Mouse (Mus musculus): ENCODE measurements around the gene Efemp1. TPM values are rescaled to one million over a fixed set of nuclear protein-coding genes. Genes with fewer than 3 reads are reported as not detected.
A peak's percentile ranks its signal among the peaks of the same experiment; 100 is the strongest.

The Efemp1 gene
- polyA plus RNA-seq, 1 experiment from 2014 or later = 12.5 TPM

DNA sequence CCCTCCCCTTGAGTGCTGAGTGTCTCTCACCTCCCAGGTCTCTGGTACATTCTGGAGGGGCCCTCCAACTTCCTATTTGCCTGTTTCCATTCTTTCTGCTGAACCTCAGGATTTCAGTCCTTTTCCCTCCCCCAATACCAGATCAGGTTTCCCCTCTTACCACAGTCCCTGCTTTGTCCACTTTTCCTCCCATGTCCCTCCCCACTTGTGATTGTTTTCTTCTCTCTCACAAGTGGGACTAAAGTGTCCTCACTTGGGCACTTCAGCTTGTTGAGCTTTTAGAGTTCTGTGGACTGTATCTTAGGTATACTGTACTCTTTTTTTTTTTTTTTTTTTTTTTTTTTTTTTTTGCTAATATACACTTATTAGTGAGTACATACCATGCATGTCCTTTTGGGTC lies 6.1 kb downstream of the Efemp1 start:
- no peak overlapping the region for H3K4me2 ChIP-seq
- no peak overlapping the region for H3K9ac ChIP-seq
- H3K36me3 ChIP-seq = no peaks in the 10 kb centered on the region
- no peaks in the 10 kb centered on the region for H3K27me3 ChIP-seq
- H3K4me3 ChIP-seq = no peak overlapping the region
- H3K27ac ChIP-seq = no peak overlapping the region
- H3K9me3 ChIP-seq (replicated peaks) = no peaks in the 10 kb centered on the region
- no peaks in the 10 kb centered on the region for H3K4me1 ChIP-seq (replicated peaks)
- ATAC-seq (replicated peaks; ENCODE audit: insufficient number of reproducible peaks, insufficient read depth, low FRiP score, low read depth) = no peak

DNA sequence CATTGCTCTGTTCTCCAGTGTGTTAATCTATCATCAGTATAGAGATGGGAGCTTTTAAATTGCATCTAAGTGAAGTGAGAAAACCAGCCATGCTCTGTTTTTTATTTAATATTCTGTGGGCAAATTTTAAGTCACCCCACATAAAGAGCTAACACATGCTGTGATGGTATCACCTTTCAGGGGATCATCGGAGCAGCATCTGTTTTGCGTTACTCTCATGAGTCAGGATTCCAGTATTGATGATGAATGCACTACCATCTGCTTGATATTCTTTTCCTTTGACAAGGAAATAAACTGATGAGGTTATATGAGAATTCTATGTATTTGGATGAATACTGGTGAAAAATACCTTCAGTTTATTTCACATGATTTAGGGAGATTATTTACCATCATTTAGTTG lies 16.1 kb downstream of the Efemp1 start:
- Histone ChIP-seq H3K27me3 (no peaks in the 10 kb centered on the region), H3K9ac (no peak overlapping the region), H3K4me2 (no peak overlapping the region), H3K4me3 (no peak overlapping the region), H3K27ac (no peak overlapping the region), H3K9me3 (replicated peaks) (no peaks in the 10 kb centered on the region), H3K36me3 (no peaks in the 10 kb centered on the region), H3K4me1 (replicated peaks) (no peaks in the 10 kb centered on the region)
- 71% methylated on average over 2 of the region's 2 CpGs for WGBS
- ATAC-seq (replicated peaks; ENCODE audit: insufficient number of reproducible peaks, insufficient read depth, low FRiP score, low read depth) = no peak

DNA sequence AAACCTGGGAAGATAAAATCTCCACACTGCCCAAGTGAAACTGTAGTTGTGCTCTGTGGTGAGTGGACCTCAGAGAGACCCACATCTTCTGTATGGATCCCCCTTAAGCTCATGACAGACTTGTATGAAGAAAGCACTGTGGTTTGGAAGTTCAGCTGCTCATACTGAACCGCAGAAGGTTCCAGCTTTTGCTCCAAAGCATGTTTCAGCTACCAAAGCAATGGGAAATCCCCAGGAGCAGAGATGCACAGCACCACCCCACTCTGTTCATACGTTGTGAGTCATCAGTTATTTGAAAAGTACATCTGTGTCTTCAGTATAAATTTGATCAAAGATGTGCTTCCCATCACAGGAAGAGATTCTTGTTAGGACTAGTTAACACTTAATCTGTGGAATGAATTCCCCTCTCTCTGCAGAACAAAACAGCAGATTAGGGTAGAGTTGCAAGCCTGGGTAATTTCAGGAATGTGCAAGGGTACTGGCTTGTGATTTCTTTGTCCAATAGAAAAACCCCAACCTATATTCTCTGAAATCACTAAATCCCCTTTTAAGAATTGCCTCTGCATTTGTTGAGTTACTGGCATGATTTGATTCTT lies 28.5 kb downstream of the Efemp1 start:
- H3K4me3 ChIP-seq = no peak overlapping the region
- H3K4me2 ChIP-seq = no peak overlapping the region
- no peaks in the 10 kb centered on the region for H3K9me3 ChIP-seq (replicated peaks)
- no peak overlapping the region for H3K9ac ChIP-seq
- no peak for ATAC-seq (replicated peaks; ENCODE audit: insufficient number of reproducible peaks, insufficient read depth, low FRiP score, low read depth)
- WGBS = 63% methylated on average over 2 of the region's 2 CpGs
- H3K36me3 ChIP-seq = no peaks in the 10 kb centered on the region
- no peak overlapping the region for H3K27ac ChIP-seq
- no peaks in the 10 kb centered on the region for H3K27me3 ChIP-seq
- H3K4me1 ChIP-seq (replicated peaks) = no peaks in the 10 kb centered on the region

DNA sequence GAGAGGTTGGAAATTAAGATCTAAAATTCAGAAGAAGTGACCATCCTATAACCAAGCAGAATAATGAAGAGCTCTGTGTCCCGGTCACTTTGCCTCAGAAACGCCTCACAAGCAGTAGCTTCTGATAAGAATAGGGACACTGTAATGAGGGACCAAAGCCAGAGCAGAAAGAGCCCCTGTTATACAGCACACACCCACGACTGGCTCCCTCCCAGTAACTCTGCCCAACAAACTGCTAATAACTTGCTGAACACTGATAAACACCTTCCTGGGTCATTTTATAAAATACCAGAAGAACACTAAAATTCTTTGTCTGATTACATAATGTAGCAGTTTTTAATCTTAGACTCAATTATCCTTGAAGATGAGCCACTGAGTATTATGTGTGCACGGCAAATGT lies 30.1 kb downstream of the Efemp1 start:
- no peak overlapping the region for H3K27ac ChIP-seq
- no peaks in the 10 kb centered on the region for H3K9me3 ChIP-seq (replicated peaks)
- no peak overlapping the region for H3K9ac ChIP-seq
- H3K27me3 ChIP-seq = no peaks in the 10 kb centered on the region
- H3K36me3 ChIP-seq = no peaks in the 10 kb centered on the region
- H3K4me3 ChIP-seq = no peak overlapping the region
- no peak overlapping the region for H3K4me2 ChIP-seq
- H3K4me1 ChIP-seq (replicated peaks) = no peaks in the 10 kb centered on the region
- WGBS = 31% methylated on average over 4 of the region's 4 CpGs
- ATAC-seq (replicated peaks; ENCODE audit: insufficient number of reproducible peaks, insufficient read depth, low FRiP score, low read depth) = no peak

DNA sequence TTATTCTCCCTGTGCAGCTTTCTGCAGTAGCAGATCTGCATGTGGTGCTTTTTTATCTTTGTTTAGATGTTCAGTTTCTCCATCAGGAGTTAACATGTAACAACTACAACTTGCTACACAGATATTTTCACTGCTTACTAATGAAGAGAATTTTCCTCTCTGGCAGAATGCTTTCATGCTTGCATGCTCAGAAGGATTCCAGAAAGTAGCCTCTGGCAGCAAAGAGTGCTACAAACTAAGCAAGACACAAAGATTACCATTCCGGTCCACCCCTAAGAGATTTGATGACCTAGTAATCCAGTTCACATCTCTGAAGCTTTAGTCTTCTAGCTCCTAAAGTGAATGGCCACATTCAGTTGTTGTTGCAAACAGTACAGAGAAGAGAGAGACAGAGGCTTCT lies 36.5 kb downstream of the Efemp1 start:
- no peak overlapping the region for H3K9ac ChIP-seq
- H3K27ac ChIP-seq = no peak overlapping the region
- ATAC-seq (replicated peaks; ENCODE audit: insufficient number of reproducible peaks, insufficient read depth, low FRiP score, low read depth) = no peak
- WGBS = 76% methylated on average over 1 of the region's 1 CpGs
- H3K4me1 ChIP-seq (replicated peaks) = no peaks in the 10 kb centered on the region
- no peak overlapping the region for H3K4me3 ChIP-seq
- H3K4me2 ChIP-seq = no peak overlapping the region
- no peaks in the 10 kb centered on the region for H3K9me3 ChIP-seq (replicated peaks)
- H3K36me3 ChIP-seq = no peaks in the 10 kb centered on the region
- no peaks in the 10 kb centered on the region for H3K27me3 ChIP-seq

DNA sequence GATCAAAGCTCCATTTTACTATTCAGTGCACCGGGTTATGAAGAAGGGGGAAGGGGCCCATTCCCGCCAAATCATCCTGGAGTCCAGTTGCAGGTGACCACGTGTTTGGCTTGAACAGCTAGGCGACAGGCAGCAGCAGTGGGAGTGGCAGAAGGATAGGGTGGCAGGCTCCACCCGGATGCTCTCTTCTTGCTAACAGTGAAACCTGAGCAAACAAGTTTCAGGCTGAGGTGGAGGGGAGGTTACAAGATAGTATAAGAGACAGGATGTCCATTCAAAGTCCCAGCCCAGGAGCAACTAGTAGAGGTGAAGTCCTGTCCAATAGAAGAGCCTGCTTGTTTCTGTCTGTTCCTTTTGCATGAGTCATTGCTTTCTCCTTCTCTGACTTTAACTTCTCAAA lies 38.5 kb downstream of the Efemp1 start:
- Histone ChIP-seq H3K27ac (no peak overlapping the region), H3K4me1 (replicated peaks) (no peaks in the 10 kb centered on the region), H3K4me2 (no peak overlapping the region), H3K4me3 (no peak overlapping the region), H3K9ac (no peak overlapping the region), H3K36me3 (no peaks in the 10 kb centered on the region), H3K27me3 (no peaks in the 10 kb centered on the region), H3K9me3 (replicated peaks) (no peaks in the 10 kb centered on the region)
- ATAC-seq (replicated peaks; ENCODE audit: insufficient number of reproducible peaks, insufficient read depth, low FRiP score, low read depth) = no peak
- 52% methylated on average over 5 of the region's 5 CpGs for WGBS

DNA sequence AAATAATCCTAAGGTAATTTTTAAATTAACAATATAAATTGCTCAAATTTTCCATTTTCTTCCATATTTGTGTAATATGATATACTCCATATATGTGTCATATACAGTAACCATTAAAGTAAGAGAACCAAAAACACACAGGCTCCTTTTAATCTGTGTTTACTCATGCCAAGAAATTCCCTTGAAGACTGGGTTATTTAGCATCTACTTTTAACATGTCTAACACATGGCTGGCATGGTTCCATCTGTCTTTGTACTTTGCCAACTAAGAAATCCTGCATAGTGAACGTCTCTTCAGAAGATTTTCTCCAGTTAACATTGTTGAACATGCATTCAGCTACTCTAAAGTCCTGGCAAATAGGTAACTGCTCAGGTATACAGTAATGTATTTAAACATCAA lies 46.4 kb downstream of the Efemp1 start:
- no peaks in the 10 kb centered on the region for H3K27me3 ChIP-seq
- no peaks in the 10 kb centered on the region for H3K4me1 ChIP-seq (replicated peaks)
- H3K4me2 ChIP-seq = no peak overlapping the region
- no peak overlapping the region for H3K4me3 ChIP-seq
- H3K9ac ChIP-seq = no peak overlapping the region
- H3K9me3 ChIP-seq (replicated peaks) = no peaks in the 10 kb centered on the region
- ATAC-seq (replicated peaks; ENCODE audit: insufficient number of reproducible peaks, insufficient read depth, low FRiP score, low read depth) = no peak
- 31% methylated on average over 1 of the region's 1 CpGs for WGBS
- no peaks in the 10 kb centered on the region for H3K36me3 ChIP-seq
- H3K27ac ChIP-seq = no peak overlapping the region

DNA sequence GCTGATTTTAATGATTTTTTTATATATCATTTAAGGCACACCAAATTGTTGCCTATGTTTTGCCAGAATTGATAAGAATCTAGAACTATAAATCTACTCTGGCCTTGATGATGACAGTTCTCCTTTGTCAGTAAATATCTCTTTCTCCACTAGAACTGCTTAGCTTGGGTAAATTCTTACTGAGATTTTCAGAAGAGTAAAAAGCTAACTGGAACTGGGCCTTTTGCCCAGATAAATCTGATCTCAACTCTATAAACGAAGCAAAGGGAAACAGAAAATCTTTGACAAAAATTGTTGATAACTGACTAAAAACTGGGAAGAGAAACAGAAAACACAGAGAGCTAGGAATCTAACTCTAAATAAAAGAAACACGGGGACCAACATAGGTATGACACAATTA lies 51.6 kb downstream of the Efemp1 start:
- Histone ChIP-seq H3K9ac (no peak overlapping the region), H3K9me3 (replicated peaks) (no peaks in the 10 kb centered on the region), H3K27ac (no peak overlapping the region), H3K36me3 (no peaks in the 10 kb centered on the region), H3K27me3 (no peaks in the 10 kb centered on the region), H3K4me1 (replicated peaks) (peaks cover 5% of the 10 kb centered on the region; the same call in 1 of the 2 replicates), H3K4me3 (no peak overlapping the region), H3K4me2 (no peak overlapping the region)
- WGBS = 57% methylated on average over 2 of the region's 2 CpGs
- no peak for ATAC-seq (replicated peaks; ENCODE audit: insufficient number of reproducible peaks, insufficient read depth, low FRiP score, low read depth)

DNA sequence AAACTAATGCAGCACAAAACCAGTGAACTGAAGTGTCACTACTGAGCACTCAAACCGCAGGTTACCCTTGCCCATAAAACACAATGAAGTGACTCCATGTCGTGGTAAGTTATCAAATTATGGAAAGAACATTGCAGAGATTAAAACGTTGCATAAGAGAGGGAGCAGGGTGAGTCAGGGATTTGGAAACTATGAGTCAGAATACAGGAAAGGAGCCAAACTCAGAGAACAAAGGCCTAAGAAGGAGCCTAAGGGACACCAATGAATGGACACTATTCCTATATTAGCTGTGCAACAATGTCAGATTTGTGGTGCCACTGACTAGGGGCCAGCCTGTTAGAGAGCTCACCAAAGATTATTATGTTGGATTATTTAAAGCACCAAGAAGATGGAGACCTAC lies 53.3 kb downstream of the Efemp1 start:
- peak; percentile 58; the same call in 1 of the 2 replicates for ATAC-seq (replicated peaks; ENCODE audit: insufficient number of reproducible peaks, insufficient read depth, low FRiP score, low read depth)
- H3K9ac ChIP-seq = no peak overlapping the region
- H3K27ac ChIP-seq = no peak overlapping the region
- 43% methylated on average over 3 of the region's 3 CpGs for WGBS
- H3K4me1 ChIP-seq (replicated peaks) = peaks cover 5% of the 10 kb centered on the region; the same call in 1 of the 2 replicates
- no peak overlapping the region for H3K4me2 ChIP-seq
- H3K4me3 ChIP-seq = no peak overlapping the region
- H3K36me3 ChIP-seq = no peaks in the 10 kb centered on the region
- no peaks in the 10 kb centered on the region for H3K27me3 ChIP-seq
- no peaks in the 10 kb centered on the region for H3K9me3 ChIP-seq (replicated peaks)

DNA sequence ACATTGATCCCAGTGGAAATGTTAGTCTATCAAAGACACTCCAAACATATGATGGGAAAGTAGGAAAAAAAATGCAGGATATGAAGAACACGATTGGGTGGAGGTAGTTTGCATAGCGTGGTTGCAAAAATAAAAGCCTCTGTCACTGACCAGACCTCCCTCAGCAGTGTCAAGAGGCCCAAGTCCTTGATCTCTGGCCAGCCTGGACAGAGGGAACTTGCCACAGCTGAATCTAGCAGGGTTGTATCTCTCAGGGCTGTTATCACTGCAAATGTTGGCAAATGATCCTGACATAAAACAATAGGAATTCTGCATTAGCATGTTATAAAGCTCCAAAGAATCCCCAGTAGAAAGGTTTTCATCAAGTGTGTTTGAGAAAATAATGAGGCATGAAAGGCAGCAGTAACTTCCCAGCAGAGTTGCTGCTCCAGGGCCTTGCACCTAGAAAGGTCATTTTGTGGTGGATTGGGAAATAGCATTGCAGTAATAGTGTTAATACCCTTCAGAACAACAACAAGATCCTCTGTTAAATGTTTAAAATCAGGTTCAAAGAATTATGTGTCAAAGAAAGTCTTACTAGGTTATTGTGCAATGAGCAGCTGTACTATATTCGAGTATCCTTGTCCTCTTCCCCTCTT lies 56.0 kb downstream of the Efemp1 start:
- no peak overlapping the region for H3K4me3 ChIP-seq
- H3K4me2 ChIP-seq = no peak overlapping the region
- WGBS = 34% methylated on average over 3 of the region's 3 CpGs
- no peaks in the 10 kb centered on the region for H3K36me3 ChIP-seq
- ATAC-seq (replicated peaks; ENCODE audit: insufficient number of reproducible peaks, insufficient read depth, low FRiP score, low read depth) = no peak
- peaks cover 5% of the 10 kb centered on the region; the same call in 1 of the 2 replicates for H3K4me1 ChIP-seq (replicated peaks)
- no peak overlapping the region for H3K9ac ChIP-seq
- no peaks in the 10 kb centered on the region for H3K27me3 ChIP-seq
- no peak overlapping the region for H3K27ac ChIP-seq
- no peaks in the 10 kb centered on the region for H3K9me3 ChIP-seq (replicated peaks)

DNA sequence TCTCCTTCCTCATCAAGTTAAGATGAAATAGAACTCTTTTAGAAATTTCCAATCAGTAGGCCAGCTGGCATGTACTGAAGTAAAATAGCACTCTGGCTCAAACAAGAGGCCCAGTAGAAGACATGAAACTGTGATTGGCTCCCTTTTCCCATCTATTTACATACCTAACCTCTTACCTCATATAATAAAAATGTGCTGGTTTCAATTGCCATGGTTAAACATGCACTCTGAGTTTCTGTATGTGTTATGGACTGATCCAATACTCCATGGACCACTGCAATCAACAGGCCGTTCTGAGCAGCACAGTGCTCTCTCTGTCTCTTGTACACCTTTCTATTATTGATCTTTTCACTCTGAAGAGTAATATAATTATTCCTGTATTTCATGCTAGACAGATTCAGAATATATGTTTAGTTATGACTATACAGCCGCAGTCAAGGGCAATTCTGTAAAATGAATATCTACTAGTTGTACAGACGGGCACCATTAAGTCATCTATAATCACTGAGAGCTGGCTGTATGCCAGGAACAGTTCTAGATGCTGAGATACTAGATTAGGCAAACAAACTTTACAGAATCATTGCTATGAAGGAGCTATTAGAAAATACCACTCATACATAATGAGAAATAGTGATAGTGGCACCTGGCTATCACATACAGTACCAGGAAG lies 59.6 kb downstream of the Efemp1 start:
- ATAC-seq (replicated peaks; ENCODE audit: insufficient number of reproducible peaks, insufficient read depth, low FRiP score, low read depth) = no peak
- no peaks in the 10 kb centered on the region for H3K27me3 ChIP-seq
- WGBS = 76% methylated on average over 3 of the region's 3 CpGs
- no peak overlapping the region for H3K4me3 ChIP-seq
- no peaks in the 10 kb centered on the region for H3K36me3 ChIP-seq
- H3K4me1 ChIP-seq (replicated peaks) = peaks cover 5% of the 10 kb centered on the region; the same call in 1 of the 2 replicates
- H3K4me2 ChIP-seq = no peak overlapping the region
- no peaks in the 10 kb centered on the region for H3K9me3 ChIP-seq (replicated peaks)
- H3K27ac ChIP-seq = no peak overlapping the region
- H3K9ac ChIP-seq = no peak overlapping the region

DNA sequence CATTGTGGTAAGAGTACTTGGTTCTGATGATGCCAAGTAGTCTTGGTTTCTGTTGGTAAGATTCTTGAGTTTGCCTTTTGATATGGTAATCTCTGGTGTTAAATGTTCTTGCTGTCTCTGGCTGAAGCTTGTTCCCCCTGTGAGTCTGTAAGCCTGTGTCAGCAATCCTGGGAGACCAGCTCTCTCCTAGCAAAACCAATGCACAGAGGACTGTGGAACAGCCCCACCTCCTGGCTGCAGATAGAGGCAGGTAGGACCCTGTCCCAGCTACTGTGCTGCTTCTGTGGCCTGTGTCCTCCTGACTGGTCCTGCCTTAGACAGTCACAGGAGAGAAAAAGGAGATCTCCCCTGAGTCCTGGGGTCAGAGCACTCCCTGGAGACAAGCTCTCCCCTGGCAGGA lies 81.4 kb downstream of the Efemp1 start:
- no peaks in the 10 kb centered on the region for H3K4me1 ChIP-seq (replicated peaks)
- no peak overlapping the region for H3K9ac ChIP-seq
- no peaks in the 10 kb centered on the region for H3K27me3 ChIP-seq
- no peak for ATAC-seq (replicated peaks; ENCODE audit: insufficient number of reproducible peaks, insufficient read depth, low FRiP score, low read depth)
- H3K4me3 ChIP-seq = no peak overlapping the region
- no peaks in the 10 kb centered on the region for H3K9me3 ChIP-seq (replicated peaks)
- no peak overlapping the region for H3K27ac ChIP-seq
- H3K36me3 ChIP-seq = no peaks in the 10 kb centered on the region
- no peak overlapping the region for H3K4me2 ChIP-seq
